Mouse (Mus musculus): ENCODE results near the gene Vav1.

GRCm38 (mm10) chr17:57275997-57276351, 2.9 kb upstream of the Vav1 start:
- TF ChIP-seq CTCF (IDR thresholded peaks at IDR 0.05; ENCODE audit: low read depth): no peak
- TF ChIP-seq EP300 (optimal IDR thresholded peaks at IDR 0.05): no peak
